Mouse (Mus musculus): Measurements from ENCODE around the gene Trmt10a.

DNA sequence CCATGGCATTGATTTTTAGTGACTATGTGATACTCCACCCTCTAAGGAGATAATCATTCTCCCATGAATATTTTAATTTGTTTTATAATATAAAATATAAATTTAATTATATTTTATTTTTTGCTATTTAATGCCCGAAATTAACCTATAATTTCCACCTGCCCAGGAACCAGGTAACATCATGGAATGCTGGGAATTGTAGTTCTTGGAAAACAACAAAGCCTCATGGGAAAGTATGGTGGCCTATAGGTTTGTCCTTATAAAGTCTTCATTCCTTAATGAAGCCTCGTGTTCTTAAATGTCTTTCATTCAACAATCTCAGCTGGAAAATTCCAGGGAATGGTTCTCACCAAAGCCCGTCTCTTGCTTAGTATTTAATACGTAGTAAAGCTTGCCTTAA, 11.8 kb downstream of the Trmt10a start:
- no peak for TF ChIP-seq CTCF (IDR thresholded peaks at IDR 0.05)
- TF ChIP-seq POLR2A (IDR thresholded peaks at IDR 0.05; ENCODE audit: insufficient read depth, low read depth, low read length), result no peak
